Mouse (Mus musculus) intestine, postnatal 0 days (tissue): ENCODE measurements at regions not wholly inside any gene's neighbourhood (a gene's known extent, or its start where the extent isn't known, plus 50 kb on each side); places are given as distances from the start of the nearest gene placed in this dataset.

Experiments
- ATAC-seq: fragments of 200-750 bp; cut with Nextera tagmentation; 2 replicates; pipeline ENCODE4 v1.8.0; 2017; ENCODE audit warnings: mild to moderate bottlenecking, moderate TSS enrichment, moderate library complexity
- H3K27ac ChIP-seq: fragments of 300-500 bp; sonication (generic); 2 replicates; pipeline ENCODE4 v1.5.1; 2014; ENCODE audit warnings: mild to moderate bottlenecking, low read depth, low read length, moderate library complexity
- H3K27me3 ChIP-seq: fragments of 300-500 bp; sonication (generic); replicated peaks from 2 replicates; pipeline ENCODE4 v1.6.1; 2014; ENCODE audit warnings: low read length, mixed read lengths; ENCODE audit not compliant: control insufficient read depth, insufficient read depth
- H3K36me3 ChIP-seq: fragments of 300-500 bp; sonication (generic); 2 replicates; pipeline ENCODE4 v1.6.1; 2014; ENCODE audit warnings: mild to moderate bottlenecking, moderate library complexity; ENCODE audit not compliant: control insufficient read depth, insufficient read depth
- H3K4me1 ChIP-seq: fragments of 300-500 bp; sonication (generic); replicated peaks from 2 replicates; pipeline ENCODE4 v1.6.1; 2014; ENCODE audit warnings: antibody characterized with exemption, low read length, mixed read lengths; ENCODE audit not compliant: control insufficient read depth, insufficient read depth
- H3K4me2 ChIP-seq: fragments of 300-500 bp; sonication (generic); replicated peaks from 2 replicates; pipeline ENCODE4 v1.6.1; 2014; ENCODE audit warnings: low read depth, mild to moderate bottlenecking, moderate library complexity
- H3K4me3 ChIP-seq: fragments of 300-500 bp; sonication (generic); 2 replicates; pipeline ENCODE4 v1.5.1; 2014; ENCODE audit warnings: low read depth, low read length
- H3K9ac ChIP-seq: fragments of 300-500 bp; sonication (generic); 2 replicates; pipeline ENCODE4 v1.6.1; 2014; ENCODE audit warnings: mild to moderate bottlenecking, low read depth, low read length
- H3K9me3 ChIP-seq: fragments of 300-500 bp; sonication (generic); 2 replicates; pipeline ENCODE4 v1.6.1; 2016; ENCODE audit warnings: mixed run types; ENCODE audit not compliant: control insufficient read depth
- CTCF ChIP-seq: sonication (generic); IDR thresholded peaks from 2 replicates; pipeline ENCODE4 v1.5.1; 2016; ENCODE audit warnings: low read depth, mild to moderate bottlenecking, control low read depth, antibody characterized with exemption, moderate library complexity
- WGBS: fragments of 180-500 bp; shearing (Covaris S2); extraction: QIAGEN DNeasy Blood & Tissue Kit; methylation state at CpG from one replicate; pipeline ENCODE4 v1.1.7; 2014; 5-methylcytosine and 5-hydroxymethylcytosine counted together

DNA sequence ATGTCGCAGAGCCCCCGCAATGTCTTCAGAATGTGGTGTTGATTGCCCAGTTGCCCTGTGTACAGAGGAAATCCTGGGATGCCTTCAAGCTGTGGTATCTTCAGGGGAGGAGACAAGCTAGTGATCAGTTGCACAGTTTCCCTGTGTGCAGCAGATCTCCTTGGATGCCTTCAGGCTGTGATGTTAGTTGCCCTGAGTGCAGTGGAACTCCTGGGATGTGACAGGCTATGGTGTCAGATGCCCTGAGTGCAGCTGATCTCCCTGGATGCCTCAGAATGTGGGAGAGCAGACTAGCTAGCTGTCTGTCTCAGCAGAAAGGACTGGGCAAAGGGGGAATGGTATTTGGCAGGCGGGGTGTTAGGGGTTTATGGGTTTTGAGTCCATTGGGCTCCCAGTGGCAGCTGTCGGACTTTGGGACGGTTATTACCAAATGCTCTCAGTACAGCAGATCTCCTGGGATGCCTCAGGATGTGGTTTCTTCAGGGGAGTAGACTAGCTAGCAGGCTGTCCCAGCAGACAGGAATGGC lies 1110.1 kb upstream of the Nr2f1 start:
- Histone ChIP-seq H3K4me2 (no peak overlapping the region), H3K36me3 (no peaks in the 10 kb centered on the region), H3K9ac (no peak overlapping the region), H3K9me3 (no peaks in the 10 kb centered on the region), H3K4me3 (no peak overlapping the region), H3K27ac (no peak overlapping the region), H3K4me1 (no peaks in the 10 kb centered on the region), H3K27me3 (no peaks in the 10 kb centered on the region)
- 87% methylated on average over 5 of the region's 5 CpGs for WGBS
- TF ChIP-seq CTCF: no peak
- no peak for ATAC-seq

- H3K9ac ChIP-seq: no peak overlapping the region
- no peak for ATAC-seq
- no peak overlapping the region for H3K4me2 ChIP-seq
- WGBS: 80% methylated on average over 6 of the region's 6 CpGs
- H3K4me3 ChIP-seq: no peak overlapping the region
- H3K36me3 ChIP-seq: no peaks in the 10 kb centered on the region
- no peaks in the 10 kb centered on the region for H3K27me3 ChIP-seq
- no peak for TF ChIP-seq CTCF
- H3K4me1 ChIP-seq: no peaks in the 10 kb centered on the region
- no peaks in the 10 kb centered on the region for H3K9me3 ChIP-seq
- H3K27ac ChIP-seq: no peak overlapping the region
These were observed 1097.7 kb upstream of the Nr2f1 start for GRCm38 (mm10) chr13:79297225-79297710.

GRCm38 (mm10) chr13:79288022-79288421 lies 1088.5 kb upstream of the Nr2f1 start:
- 87% methylated on average over 1 of the region's 1 CpGs for WGBS
- Histone ChIP-seq H3K4me2 (no peak overlapping the region), H3K4me1 (no peaks in the 10 kb centered on the region), H3K9ac (no peak overlapping the region), H3K4me3 (no peak overlapping the region), H3K9me3 (no peaks in the 10 kb centered on the region), H3K36me3 (no peaks in the 10 kb centered on the region), H3K27ac (no peak overlapping the region), H3K27me3 (no peaks in the 10 kb centered on the region)
- ATAC-seq: no peak
- TF ChIP-seq CTCF: no peak

GRCm38 (mm10) chr13:79286181-79286580 lies 1086.6 kb upstream of the Nr2f1 start:
- H3K27me3 ChIP-seq: no peaks in the 10 kb centered on the region
- TF ChIP-seq CTCF: no peak

DNA sequence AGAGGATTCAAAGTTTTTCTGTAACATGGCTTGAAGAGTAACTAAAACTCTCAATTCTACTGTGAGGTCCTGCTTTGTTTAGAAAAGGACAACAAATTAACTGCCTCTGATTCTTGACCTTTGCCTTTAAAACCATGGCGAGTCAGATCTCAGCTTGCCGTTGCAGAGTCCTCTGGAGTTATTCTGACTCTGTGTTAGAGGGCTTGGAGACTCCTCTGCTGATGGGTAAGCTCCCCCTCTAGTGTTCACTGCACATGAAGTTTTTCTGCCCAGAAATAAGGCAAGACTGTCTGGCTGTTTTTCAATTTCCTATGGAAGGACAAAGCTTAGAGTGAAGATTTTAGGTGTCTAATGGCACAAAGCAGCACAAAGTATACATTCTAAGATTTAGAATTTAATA lies 1085.9 kb upstream of the Nr2f1 start:
- Histone ChIP-seq H3K9ac (no peak overlapping the region), H3K4me1 (no peaks in the 10 kb centered on the region), H3K9me3 (no peaks in the 10 kb centered on the region), H3K4me3 (no peak overlapping the region), H3K36me3 (no peaks in the 10 kb centered on the region), H3K27ac (no peak overlapping the region), H3K4me2 (no peak overlapping the region), H3K27me3 (no peaks in the 10 kb centered on the region)
- WGBS: 2% methylated on average over 2 of the region's 2 CpGs
- ATAC-seq: no peak
- peak; percentile 60 for TF ChIP-seq CTCF

More at GRCm38 (mm10) chr13:79286181-79286580, 1086.6 kb upstream of the Nr2f1 start:
- no peak overlapping the region for H3K4me2 ChIP-seq
- H3K27ac ChIP-seq: no peak overlapping the region
- H3K36me3 ChIP-seq: no peaks in the 10 kb centered on the region
- no peak overlapping the region for H3K9ac ChIP-seq
- 70% methylated on average over 3 of the region's 3 CpGs for WGBS
- no peaks in the 10 kb centered on the region for H3K4me1 ChIP-seq
- ATAC-seq: no peak
- no peaks in the 10 kb centered on the region for H3K9me3 ChIP-seq
- no peak overlapping the region for H3K4me3 ChIP-seq

DNA sequence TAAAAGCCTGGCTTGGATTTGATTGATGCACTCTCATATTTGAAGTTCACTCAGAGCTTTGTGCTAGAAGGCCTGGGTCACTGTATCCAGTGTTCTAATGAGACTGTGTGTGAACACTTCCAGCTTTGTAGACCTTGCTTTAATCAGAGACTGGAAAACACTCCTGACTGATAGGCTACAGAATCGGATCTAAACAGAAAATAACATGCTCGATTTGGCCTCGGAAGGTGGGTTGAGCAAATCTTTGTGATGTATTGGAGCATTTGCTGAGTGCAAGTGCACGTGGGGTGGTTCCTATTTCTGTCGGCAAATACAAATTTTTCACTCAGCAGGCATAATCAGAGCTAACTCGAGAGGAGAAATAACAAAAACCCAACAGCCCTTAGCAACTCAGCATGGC lies 1078.2 kb upstream of the Nr2f1 start:
- H3K4me1 ChIP-seq: no peaks in the 10 kb centered on the region
- no peaks in the 10 kb centered on the region for H3K27me3 ChIP-seq
- no peak overlapping the region for H3K4me3 ChIP-seq
- H3K9ac ChIP-seq: no peak overlapping the region
- no peak overlapping the region for H3K27ac ChIP-seq
- ATAC-seq: no peak
- H3K4me2 ChIP-seq: no peak overlapping the region
- H3K36me3 ChIP-seq: no peaks in the 10 kb centered on the region
- TF ChIP-seq CTCF: no peak
- H3K9me3 ChIP-seq: no peaks in the 10 kb centered on the region
- 65% methylated on average over 6 of the region's 6 CpGs for WGBS

DNA sequence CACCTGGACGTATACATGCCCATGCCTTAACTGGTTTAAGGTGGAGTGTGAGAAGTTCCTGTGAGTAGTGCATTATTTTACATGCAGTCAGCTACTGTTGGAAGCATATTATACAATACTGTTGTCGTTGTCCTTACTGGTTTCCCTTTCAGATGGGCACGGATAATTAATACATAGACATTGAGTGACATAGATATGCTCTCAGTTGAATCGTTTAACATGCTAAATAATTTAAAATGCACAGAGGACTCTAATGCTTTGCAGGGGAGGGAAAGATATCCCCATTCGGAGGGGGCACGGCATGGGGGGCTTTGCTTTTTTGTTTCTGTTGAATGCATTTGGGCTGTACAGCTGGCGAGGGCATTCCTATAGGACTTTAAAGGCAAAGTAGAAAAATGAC lies 1077.8 kb upstream of the Nr2f1 start:
- Histone ChIP-seq H3K4me2 (no peak overlapping the region), H3K4me1 (no peaks in the 10 kb centered on the region), H3K36me3 (no peaks in the 10 kb centered on the region), H3K9me3 (no peaks in the 10 kb centered on the region), H3K27ac (no peak overlapping the region), H3K27me3 (no peaks in the 10 kb centered on the region), H3K9ac (no peak overlapping the region), H3K4me3 (no peak overlapping the region)
- TF ChIP-seq CTCF: no peak
- no peak for ATAC-seq
- 82% methylated on average over 7 of the region's 7 CpGs for WGBS
